Mouse (Mus musculus) large intestine, adult 2 months (tissue): ENCODE measurements around the gene Dck. TPM values are rescaled to one million over a fixed set of nuclear protein-coding genes. Genes with fewer than 3 reads are reported as not detected.
A peak's percentile ranks its signal among the peaks of the same experiment; 100 is the strongest.
"Not testable (repeated sequence)": the region's sequence is repeated elsewhere in the genome, so short reads cannot be mapped to it uniquely, and the experiment has no call there.

Experiments used
- DNase-seq: peaks from one replicate; pipeline ENCODE4 v3.0.0-alpha.2; 2012; ENCODE audit warnings: low read depth, low spot score
- WGBS: fragments of 180-500 bp; shearing (Covaris S2); methylation state at CpG from one replicate; pipeline ENCODE4 v1.1.7; 2018; 5-methylcytosine and 5-hydroxymethylcytosine counted together
- polyA plus RNA-seq: library from polyadenylated mRNA; depleted of rRNA; stranded (reverse); fragments of >200 nt; gene quantifications from 2 replicates; pipeline ENCODE4 v1.2.3, GENCODE M21; 2012; rRNA removed

Dck gene
- 4.1 and 5.1 TPM in 2 replicates for polyA plus RNA-seq

GRCm38 (mm10) chr5:88764987-88765481, at the start of gene Dck:
Gene Dck (plus strand): TSS chr5:88764996.
- under 1% methylated on average over 51 of the region's 51 CpGs for WGBS
- DNase-seq, result peak; percentile 91

- no peak for DNase-seq
- 88% methylated on average over 2 of the region's 2 CpGs for WGBS
Observed at GRCm38 (mm10) chr5:88716983-88717382, 47.8 kb upstream of the Dck start.

DNA sequence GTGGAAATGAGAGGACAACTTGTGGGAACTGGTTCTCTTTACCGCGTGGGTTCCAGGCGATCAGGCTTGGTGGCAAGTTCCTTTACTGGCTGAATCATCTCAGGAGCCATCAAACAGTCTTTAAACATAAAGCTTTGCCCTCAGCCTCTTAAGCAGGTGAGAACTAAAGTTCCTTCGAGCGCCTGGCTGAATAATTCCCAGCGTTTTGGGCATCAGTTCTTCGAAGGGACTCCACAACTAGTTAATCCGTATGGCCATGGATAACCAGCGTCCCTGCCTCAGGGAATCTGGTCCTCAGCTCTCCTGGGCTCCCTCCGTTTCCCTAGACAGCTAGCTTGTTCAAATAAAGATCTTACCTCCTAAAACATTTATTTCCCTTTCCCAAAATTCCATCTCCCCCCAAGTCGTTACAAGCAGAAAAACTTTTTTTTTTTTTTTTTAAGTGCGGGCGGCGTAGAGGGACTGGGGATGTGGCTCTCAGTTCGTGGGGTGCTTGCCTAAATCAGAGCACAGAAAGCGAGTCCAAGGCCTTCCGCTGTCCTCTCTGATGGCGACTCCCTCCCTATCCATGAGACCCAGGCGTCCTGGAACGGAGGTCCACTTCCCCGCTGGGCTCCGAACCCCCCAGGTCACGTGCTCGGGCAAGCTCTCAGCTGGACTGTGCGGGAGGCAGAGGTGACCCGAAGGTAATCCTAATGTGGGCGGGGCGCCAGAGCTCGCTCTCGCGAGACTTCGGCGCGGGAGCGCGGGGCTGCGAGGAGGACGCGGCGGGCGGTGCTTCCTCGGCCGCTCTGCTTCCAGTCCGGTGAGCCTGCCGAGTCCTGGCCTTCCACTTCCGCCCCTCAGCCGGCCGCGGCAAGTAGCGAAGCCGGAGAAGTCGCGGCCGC, 44.4 kb upstream of the Dck start, which contains the start of gene Mob1b:
Mob1b (plus strand) TSS at position 740 of the 887 bp plus-strand sequence.
- WGBS, result under 1% methylated on average over 53 of the region's 54 CpGs

GRCm38 (mm10) chr5:88721003-88721475, 43.8 kb upstream of the Dck start:
- WGBS, result 1% methylated on average over 34 of the region's 38 CpGs
- DNase-seq, result no peak

More for the DNA sequence above, 44.4 kb upstream of the Dck start, which contains the start of gene Mob1b:
- peak; percentile 83 for DNase-seq

GRCm38 (mm10) chr5:88721565-88722212, 43.1 kb upstream of the Dck start:
- WGBS, result under 1% methylated on average over 31 of the region's 31 CpGs
- no peak for DNase-seq

DNA sequence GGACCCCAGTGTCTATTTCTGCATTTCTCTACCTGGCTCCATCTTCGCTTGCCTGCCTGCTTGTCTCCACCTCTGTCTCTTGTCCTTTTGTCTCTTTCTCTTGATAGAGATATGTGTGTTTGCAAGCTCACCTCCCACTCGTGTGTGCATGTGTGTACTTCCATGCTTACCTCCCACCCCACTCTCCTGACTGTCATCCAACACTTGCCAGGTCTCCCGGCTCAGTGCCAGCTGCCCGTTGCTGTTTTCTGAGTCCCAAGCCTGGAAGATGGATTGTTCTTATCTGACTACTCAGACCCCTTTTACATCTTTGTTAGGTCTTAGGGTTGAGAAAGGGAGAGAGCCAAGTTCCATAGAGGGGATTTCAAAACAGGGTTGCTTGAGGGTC, 42.6 kb upstream of the Dck start:
- DNase-seq, result no peak
- WGBS, result 11% methylated on average over 4 of the region's 4 CpGs

GRCm38 (mm10) chr5:88724030-88724429, 40.8 kb upstream of the Dck start:
- 32% methylated on average over 3 of the region's 3 CpGs for WGBS
- no peak for DNase-seq

- 32% methylated on average over 3 of the region's 3 CpGs for WGBS
- DNase-seq, result no peak
Observed at GRCm38 (mm10) chr5:88727593-88728144, 37.1 kb upstream of the Dck start.

DNA sequence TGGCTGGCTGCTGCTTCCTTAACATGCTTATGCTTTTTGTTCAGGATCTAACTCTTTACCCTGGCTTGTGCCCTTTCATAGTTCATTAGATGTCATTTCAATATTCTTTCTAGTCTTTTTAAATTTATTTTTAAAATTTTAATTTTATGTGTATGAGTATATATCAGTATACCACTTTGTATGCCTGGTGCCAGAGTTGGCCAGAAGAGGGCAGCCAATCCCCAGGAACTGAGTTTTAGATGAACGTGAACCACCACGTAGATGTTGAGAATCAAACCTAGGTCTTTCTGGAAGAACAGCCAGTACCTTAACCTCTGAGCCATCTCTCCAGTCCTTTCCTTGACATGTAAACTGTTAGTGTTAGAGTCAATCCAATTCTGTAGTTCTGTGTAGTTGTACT, 30.0 kb upstream of the Dck start:
- WGBS, result 91% methylated on average over 2 of the region's 2 CpGs
- no peak for DNase-seq

DNA sequence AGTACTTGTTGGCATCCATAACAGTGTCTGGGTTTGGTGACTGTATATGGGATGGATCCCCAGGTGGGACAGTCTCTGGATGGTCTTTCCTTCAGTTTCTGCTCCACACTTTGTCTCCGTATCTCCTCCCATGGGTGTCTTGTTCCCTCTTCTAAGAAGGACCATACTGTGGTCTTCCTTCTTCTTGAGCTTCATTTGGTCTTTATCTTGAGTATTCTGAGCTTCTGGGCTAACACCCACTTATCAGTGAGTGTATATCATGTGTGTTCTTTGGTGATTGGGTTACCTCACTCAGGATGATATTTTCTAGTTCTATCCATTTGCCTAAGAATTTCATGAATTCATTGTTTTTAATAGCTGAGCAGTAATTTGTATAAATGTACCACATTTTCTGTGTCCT, 23.7 kb upstream of the Dck start:
- 100% methylated on average over 1 of the region's 1 CpGs for WGBS

GRCm38 (mm10) chr5:88747774-88748173, 17.0 kb upstream of the Dck start:
- WGBS, result 88% methylated on average over 1 of the region's 1 CpGs
- DNase-seq, result no peak

More for the DNA sequence above, 23.7 kb upstream of the Dck start:
- DNase-seq, result not testable (repeated sequence)

- no peak for DNase-seq
- WGBS, result 82% methylated on average over 4 of the region's 4 CpGs
Observed at GRCm38 (mm10) chr5:88753199-88753598, 11.6 kb upstream of the Dck start.

DNA sequence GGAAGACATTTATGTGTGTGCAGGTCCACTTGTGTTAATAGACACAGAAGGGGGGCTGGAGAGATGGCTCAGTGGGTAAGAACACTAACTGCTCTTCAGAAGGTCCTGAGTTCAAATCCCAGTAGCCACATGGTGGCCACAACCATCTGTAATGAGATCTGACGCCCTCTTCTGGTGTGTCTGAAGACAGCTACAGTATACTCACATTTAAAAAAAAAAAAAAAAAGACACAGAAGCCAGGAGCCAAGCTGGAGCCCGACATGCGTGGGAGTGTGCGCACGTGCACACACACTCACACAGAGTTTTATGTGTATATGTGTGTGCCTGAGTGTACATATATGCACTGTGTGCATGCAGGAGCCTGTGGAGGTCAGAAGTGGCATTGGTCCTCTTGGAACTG, 2.2 kb upstream of the Dck start:
- no peak for DNase-seq
- 91% methylated on average over 5 of the region's 5 CpGs for WGBS

DNA sequence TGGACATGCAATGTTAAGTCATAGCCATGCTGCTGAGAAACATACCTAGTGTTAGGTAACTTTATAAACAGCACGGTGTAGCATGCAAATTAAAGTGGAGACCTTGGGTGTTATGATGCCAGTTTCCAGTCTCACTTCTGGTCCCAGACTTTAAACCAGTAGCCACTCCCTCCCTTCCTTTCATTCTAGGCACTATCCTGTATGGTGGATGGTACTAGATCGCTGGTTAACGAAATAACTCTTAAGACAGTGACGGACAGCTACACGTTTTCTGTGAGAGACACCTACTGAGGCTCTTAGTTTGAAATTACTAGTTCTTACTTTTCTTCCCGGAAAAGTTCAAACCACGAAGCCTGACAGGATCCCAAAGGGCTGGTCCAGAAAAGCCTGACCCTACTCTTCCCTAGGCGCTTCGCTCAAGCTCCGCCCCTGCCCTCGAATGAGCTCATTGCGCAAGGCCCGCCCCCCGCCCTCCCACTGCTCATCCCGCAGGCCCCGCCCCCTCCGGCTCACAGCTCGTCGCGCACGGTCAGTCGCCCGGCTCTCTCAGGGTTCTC, 288 bp upstream of the Dck start:
- DNase-seq, result no peak
- 1% methylated on average over 23 of the region's 23 CpGs for WGBS

DNA sequence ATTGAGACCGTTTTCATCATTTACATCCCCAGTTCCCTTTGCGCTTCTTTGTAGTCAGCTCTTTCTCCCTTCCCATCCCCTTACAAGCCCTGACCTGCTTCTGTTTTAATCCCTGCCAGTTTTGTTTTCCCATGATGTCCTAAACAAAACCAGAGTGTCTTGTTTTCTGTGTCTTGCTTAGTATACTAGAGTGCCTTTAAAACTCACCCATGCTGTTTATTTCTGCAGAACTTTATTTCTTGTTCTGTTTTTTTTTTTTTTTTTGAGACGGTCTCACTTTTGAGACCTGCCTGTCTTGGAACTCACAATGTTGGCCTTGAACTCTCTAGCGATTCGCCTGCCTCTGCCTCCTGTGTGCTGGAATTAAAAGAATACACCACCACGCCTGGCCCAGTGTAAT, 791 bp downstream of the Dck start:
- 9% methylated on average over 6 of the region's 6 CpGs for WGBS

GRCm38 (mm10) chr5:88766121-88766520, 1.3 kb downstream of the Dck start:
- DNase-seq, result no peak
- 47% methylated on average over 6 of the region's 6 CpGs for WGBS

More for the DNA sequence above, 791 bp downstream of the Dck start:
- DNase-seq, result no peak

- 63% methylated on average over 5 of the region's 5 CpGs for WGBS
- DNase-seq, result no peak
Observed at GRCm38 (mm10) chr5:88766863-88767262, 2.1 kb downstream of the Dck start.

DNA sequence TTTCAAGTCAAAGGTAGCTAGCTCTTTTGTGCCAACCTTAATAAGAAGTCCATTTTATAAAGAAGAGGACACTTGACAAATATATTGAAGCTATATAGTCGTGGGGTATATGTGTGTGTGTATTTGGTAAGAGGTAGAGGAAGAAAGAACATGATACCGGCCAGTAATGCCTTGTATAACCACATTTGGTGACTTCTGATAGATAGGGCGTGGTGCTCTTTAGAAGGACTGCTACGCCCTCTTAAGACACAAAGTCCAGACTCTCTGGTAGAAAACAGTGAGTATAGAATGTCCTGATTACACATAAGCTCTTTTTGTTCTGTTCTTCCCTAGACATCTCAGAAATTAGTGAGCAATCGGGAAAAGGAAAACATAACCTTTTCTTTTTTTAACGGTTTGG, 3.4 kb downstream of the Dck start:
- 32% methylated on average over 6 of the region's 6 CpGs for WGBS
- DNase-seq, result peak; percentile 65

DNA sequence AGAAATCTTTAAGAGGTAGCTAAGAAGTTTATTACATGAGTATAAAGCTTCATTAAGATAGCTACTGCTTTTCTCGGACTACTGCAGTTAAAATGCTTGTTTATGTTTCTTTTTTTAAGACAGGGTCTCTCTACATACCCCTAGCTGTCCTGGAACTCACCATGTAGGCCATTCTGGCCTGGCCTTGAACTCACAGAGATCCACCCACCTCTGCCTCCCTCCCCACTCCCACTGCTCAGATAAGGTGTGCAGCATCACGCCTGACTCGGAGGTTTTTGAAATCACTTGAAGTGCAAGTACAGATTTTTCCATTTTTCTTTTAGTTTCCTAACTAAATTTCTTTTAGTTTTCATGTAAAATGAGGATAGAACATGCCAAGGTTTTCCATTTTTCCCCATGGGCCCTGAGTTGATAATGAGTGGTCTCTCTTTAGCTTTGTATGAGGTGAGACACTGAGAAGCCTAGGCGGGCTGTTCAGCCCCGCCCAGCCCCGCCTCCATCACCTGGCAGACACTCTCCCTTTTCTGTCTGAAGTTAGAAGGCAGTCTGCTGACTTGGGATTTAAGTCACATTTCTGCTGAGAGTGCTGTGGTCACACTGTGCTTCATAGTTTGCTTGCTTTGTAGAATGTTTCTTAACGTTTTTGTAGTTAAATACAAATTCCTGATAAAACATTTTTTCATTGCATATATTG, 17.4 kb downstream of the Dck start:
- WGBS, result 66% methylated on average over 7 of the region's 7 CpGs
- DNase-seq, result no peak
